Mouse (Mus musculus) hindbrain, embryonic 12.5 days (tissue): ENCODE measurements around the gene 1700012B07Rik. TPM values are rescaled to one million over a fixed set of nuclear protein-coding genes. Genes with fewer than 3 reads are reported as not detected.

ENCODE experiments used
- ATAC-seq: fragments of 200-750 bp; cut with Nextera tagmentation; 2 replicates; pipeline ENCODE4 v1.8.0; 2017; ENCODE audit warnings: moderate TSS enrichment; ENCODE audit not compliant: low FRiP score
- H3K27ac ChIP-seq: fragments of 300-500 bp; sonication (generic); 2 replicates; pipeline ENCODE4 v1.5.1; 2016; ENCODE audit warnings: mild to moderate bottlenecking
- H3K27me3 ChIP-seq: fragments of 300-500 bp; sonication (generic); 2 replicates; pipeline ENCODE4 v1.6.1; 2016; ENCODE audit warnings: mild to moderate bottlenecking
- H3K36me3 ChIP-seq: fragments of 300-500 bp; sonication (generic); 2 replicates; pipeline ENCODE4 v1.6.1; 2016; ENCODE audit warnings: mild to moderate bottlenecking
- H3K4me1 ChIP-seq: fragments of 300-500 bp; sonication (generic); 2 replicates; pipeline ENCODE4 v1.6.1; 2016
- H3K4me2 ChIP-seq: fragments of 300-500 bp; sonication (generic); replicated peaks from 2 replicates; pipeline ENCODE4 v1.6.1; 2016; ENCODE audit warnings: mild to moderate bottlenecking
- H3K4me3 ChIP-seq: fragments of 300-500 bp; sonication (generic); 2 replicates; pipeline ENCODE4 v1.5.1; 2016; ENCODE audit warnings: mild to moderate bottlenecking
- H3K9ac ChIP-seq: fragments of 300-500 bp; sonication (generic); 2 replicates; pipeline ENCODE4 v1.6.1; 2016; ENCODE audit warnings: mild to moderate bottlenecking, moderate library complexity
- H3K9me3 ChIP-seq: fragments of 300-500 bp; sonication (generic); replicated peaks from 2 replicates; pipeline ENCODE4 v1.6.1; 2016; ENCODE audit warnings: mild to moderate bottlenecking
- WGBS: fragments of 180-500 bp; shearing (Covaris S2); methylation state at CpG from one replicate; pipeline ENCODE4 v1.1.7; 2016; 5-methylcytosine and 5-hydroxymethylcytosine counted together
- polyA plus RNA-seq: library from polyadenylated mRNA; unstranded; fragments of >200 nt; fragmentation: Nextera tagmentation; extraction: Ambion mirVana; gene quantifications from 2 replicates; pipeline ENCODE4 v1.2.1, GENCODE M21; 2016

1700012B07Rik gene
- polyA plus RNA-seq, 1 experiment from 2014 or later: not detected

- no peak for ATAC-seq
- no peaks in the 10 kb centered on the region for H3K9me3 ChIP-seq
- H3K4me1 ChIP-seq: no peaks in the 10 kb centered on the region
- H3K4me3 ChIP-seq: no peak overlapping the region
- no peak overlapping the region for H3K9ac ChIP-seq
- H3K27ac ChIP-seq: no peak overlapping the region
- H3K36me3 ChIP-seq: no peaks in the 10 kb centered on the region
- no peaks in the 10 kb centered on the region for H3K27me3 ChIP-seq
- WGBS: 75% methylated on average over 5 of the region's 5 CpGs
- no peak overlapping the region for H3K4me2 ChIP-seq
Observed at GRCm38 (mm10) chr11:109785392-109785791, 42.5 kb downstream of the 1700012B07Rik start.

- H3K9me3 ChIP-seq: no peaks in the 10 kb centered on the region
- no peaks in the 10 kb centered on the region for H3K27me3 ChIP-seq
Observed at GRCm38 (mm10) chr11:109771381-109771780, 56.5 kb downstream of the 1700012B07Rik start.

GRCm38 (mm10) chr11:109770185-109770584, 57.7 kb downstream of the 1700012B07Rik start:
- no peaks in the 10 kb centered on the region for H3K9me3 ChIP-seq
- no peak for ATAC-seq
- WGBS: 85% methylated on average over 14 of the region's 14 CpGs
- no peaks in the 10 kb centered on the region for H3K27me3 ChIP-seq
- H3K9ac ChIP-seq: no peak overlapping the region
- no peaks in the 10 kb centered on the region for H3K36me3 ChIP-seq
- no peak overlapping the region for H3K4me3 ChIP-seq
- no peak overlapping the region for H3K27ac ChIP-seq
- H3K4me2 ChIP-seq: no peak overlapping the region
- no peaks in the 10 kb centered on the region for H3K4me1 ChIP-seq

More at GRCm38 (mm10) chr11:109771381-109771780, 56.5 kb downstream of the 1700012B07Rik start:
- H3K9ac ChIP-seq: no peak overlapping the region
- no peak overlapping the region for H3K4me3 ChIP-seq
- H3K36me3 ChIP-seq: no peaks in the 10 kb centered on the region
- H3K4me1 ChIP-seq: no peaks in the 10 kb centered on the region
- WGBS: 92% methylated on average over 1 of the region's 1 CpGs
- H3K27ac ChIP-seq: no peak overlapping the region
- no peak for ATAC-seq
- no peak overlapping the region for H3K4me2 ChIP-seq

- no peaks in the 10 kb centered on the region for H3K9me3 ChIP-seq
- no peak overlapping the region for H3K4me3 ChIP-seq
- no peaks in the 10 kb centered on the region for H3K4me1 ChIP-seq
- H3K27ac ChIP-seq: no peak overlapping the region
- no peak for ATAC-seq
- H3K36me3 ChIP-seq: no peaks in the 10 kb centered on the region
- WGBS: 86% methylated on average over 5 of the region's 5 CpGs
- no peaks in the 10 kb centered on the region for H3K27me3 ChIP-seq
- no peak overlapping the region for H3K4me2 ChIP-seq
- no peak overlapping the region for H3K9ac ChIP-seq
Observed at GRCm38 (mm10) chr11:109769091-109769490, 58.8 kb downstream of the 1700012B07Rik start.

GRCm38 (mm10) chr11:109760063-109760462, 67.8 kb downstream of the 1700012B07Rik start:
- H3K27me3 ChIP-seq: no peaks in the 10 kb centered on the region
- ATAC-seq: no peak
- H3K9me3 ChIP-seq: no peaks in the 10 kb centered on the region
- 86% methylated on average over 7 of the region's 7 CpGs for WGBS
- no peak overlapping the region for H3K4me3 ChIP-seq
- no peak overlapping the region for H3K9ac ChIP-seq
- no peak overlapping the region for H3K4me2 ChIP-seq
- H3K36me3 ChIP-seq: no peaks in the 10 kb centered on the region
- no peaks in the 10 kb centered on the region for H3K4me1 ChIP-seq
- no peak overlapping the region for H3K27ac ChIP-seq

GRCm38 (mm10) chr11:109758616-109759215, 69.1 kb downstream of the 1700012B07Rik start:
- H3K4me1 ChIP-seq: no peaks in the 10 kb centered on the region
- H3K27ac ChIP-seq: no peak overlapping the region
- no peaks in the 10 kb centered on the region for H3K9me3 ChIP-seq
- 95% methylated on average over 2 of the region's 2 CpGs for WGBS
- no peak for ATAC-seq
- no peak overlapping the region for H3K4me3 ChIP-seq
- H3K4me2 ChIP-seq: no peak overlapping the region
- no peak overlapping the region for H3K9ac ChIP-seq
- H3K36me3 ChIP-seq: no peaks in the 10 kb centered on the region
- no peaks in the 10 kb centered on the region for H3K27me3 ChIP-seq

GRCm38 (mm10) chr11:109754105-109754602, 73.7 kb downstream of the 1700012B07Rik start:
- H3K4me2 ChIP-seq: no peak overlapping the region
- H3K27ac ChIP-seq: no peak overlapping the region
- H3K9me3 ChIP-seq: no peaks in the 10 kb centered on the region
- no peaks in the 10 kb centered on the region for H3K36me3 ChIP-seq
- no peaks in the 10 kb centered on the region for H3K27me3 ChIP-seq
- WGBS: 83% methylated on average over 7 of the region's 7 CpGs
- peaks cover 11% of the 10 kb centered on the region for H3K4me1 ChIP-seq
- ATAC-seq: no peak
- H3K9ac ChIP-seq: no peak overlapping the region
- no peak overlapping the region for H3K4me3 ChIP-seq

GRCm38 (mm10) chr11:109751636-109752603, 75.9 kb downstream of the 1700012B07Rik start:
- no peaks in the 10 kb centered on the region for H3K27me3 ChIP-seq
- ATAC-seq: no peak
- H3K9ac ChIP-seq: no peak overlapping the region
- peaks cover 11% of the 10 kb centered on the region for H3K4me1 ChIP-seq
- H3K4me3 ChIP-seq: no peak overlapping the region
- no peak overlapping the region for H3K27ac ChIP-seq
- WGBS: 41% methylated on average over 12 of the region's 12 CpGs
- no peaks in the 10 kb centered on the region for H3K36me3 ChIP-seq
- H3K4me2 ChIP-seq: no peak overlapping the region
- no peaks in the 10 kb centered on the region for H3K9me3 ChIP-seq

GRCm38 (mm10) chr11:109745210-109745609, 82.6 kb downstream of the 1700012B07Rik start:
- 85% methylated on average over 4 of the region's 4 CpGs for WGBS
- no peak for ATAC-seq

GRCm38 (mm10) chr11:109737967-109738366, 89.9 kb downstream of the 1700012B07Rik start:
- no peaks in the 10 kb centered on the region for H3K4me1 ChIP-seq
- no peak overlapping the region for H3K4me2 ChIP-seq
- ATAC-seq: no peak
- WGBS: 72% methylated on average over 3 of the region's 3 CpGs
- H3K27me3 ChIP-seq: no peaks in the 10 kb centered on the region
- no peak overlapping the region for H3K9ac ChIP-seq
- H3K4me3 ChIP-seq: no peak overlapping the region
- H3K27ac ChIP-seq: no peak overlapping the region
- H3K36me3 ChIP-seq: no peaks in the 10 kb centered on the region
- H3K9me3 ChIP-seq: no peaks in the 10 kb centered on the region

More at GRCm38 (mm10) chr11:109745210-109745609, 82.6 kb downstream of the 1700012B07Rik start:
- Histone ChIP-seq H3K4me2 (no peak overlapping the region), H3K36me3 (no peaks in the 10 kb centered on the region), H3K9ac (no peak overlapping the region), H3K9me3 (no peaks in the 10 kb centered on the region), H3K27ac (no peak overlapping the region), H3K4me1 (no peaks in the 10 kb centered on the region), H3K4me3 (no peak overlapping the region), H3K27me3 (no peaks in the 10 kb centered on the region)
